Mouse (Mus musculus) stomach, postnatal 0 days (tissue): ENCODE data around the gene Snx8.

Experiments
- CTCF ChIP-seq: IDR thresholded peaks from 2 replicates; pipeline ENCODE4 v1.5.1; 2016; ENCODE audit warnings: antibody characterized with exemption, low read depth, mild to moderate bottlenecking, moderate library complexity
- EP300 ChIP-seq: optimal IDR thresholded peaks from 2 replicates; pipeline ENCODE3; 2016; ENCODE audit warnings: antibody characterized with exemption

DNA sequence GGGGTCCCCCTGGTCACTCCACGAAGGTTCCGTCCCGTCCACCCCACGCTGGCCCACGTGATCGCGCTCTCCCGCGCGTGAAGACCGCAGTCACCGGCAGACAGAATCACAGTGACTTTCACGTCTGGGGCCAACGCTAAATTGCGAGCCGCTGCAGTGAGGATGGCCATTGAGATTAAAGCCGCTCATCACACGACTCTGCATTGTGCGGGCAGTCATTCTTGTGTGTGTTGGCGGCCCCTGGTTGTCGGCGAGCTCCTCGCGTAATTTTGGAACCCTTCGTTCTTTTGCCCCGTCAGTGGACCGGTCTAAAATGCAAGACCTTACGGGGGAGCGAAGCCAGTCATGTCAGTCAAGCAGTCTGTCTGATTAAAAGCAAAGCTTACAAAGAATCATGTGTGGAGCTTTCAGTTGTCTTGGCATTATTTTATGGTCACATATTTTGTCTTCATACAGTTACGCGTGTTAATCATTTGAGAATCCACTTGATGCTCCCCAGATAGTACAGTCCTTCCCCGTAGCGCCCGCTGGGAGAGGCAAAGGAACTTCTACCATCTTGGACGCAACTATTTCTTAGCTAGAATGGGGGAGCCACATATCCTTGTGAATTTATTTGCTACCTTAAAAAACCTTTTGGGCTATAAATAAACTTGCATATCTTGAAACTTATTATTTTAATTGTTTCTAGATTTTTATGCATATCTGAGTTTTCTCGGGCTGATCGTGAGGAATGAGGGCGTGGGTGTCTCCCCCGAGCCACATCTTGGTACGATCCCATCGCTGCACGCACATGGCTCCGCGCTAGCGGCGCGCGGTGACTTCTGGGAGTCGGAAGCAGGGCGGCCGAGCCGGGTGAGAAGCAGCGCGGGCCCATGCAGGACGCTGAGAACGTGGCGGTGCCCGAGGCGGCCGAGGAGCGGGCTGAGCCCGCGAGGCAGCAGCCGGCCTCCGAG, 29.7 kb upstream of the Snx8 start, which contains the start of gene Eif3b:
- peak; percentile 60 for TF ChIP-seq CTCF
- peak; percentile 94 for TF ChIP-seq EP300
